Mouse (Mus musculus) lung, embryonic 14.5 days (tissue): ENCODE data around the gene Hoxb6. TPM values are rescaled to one million over a fixed set of nuclear protein-coding genes. Genes with fewer than 3 reads are reported as not detected.

Experiments
- ATAC-seq: fragments of 200-750 bp; cut with Nextera tagmentation; 2 replicates; pipeline ENCODE4 v1.8.0; 2017; ENCODE audit warnings: mild to moderate bottlenecking, moderate TSS enrichment, moderate library complexity; ENCODE audit not compliant: insufficient read depth
- DNase-seq: peaks from one replicate; pipeline ENCODE4 v3.0.0-alpha.2; 2015
- H3K27ac ChIP-seq: fragments of 300-500 bp; sonication (generic); 2 replicates; pipeline ENCODE4 v1.5.1; 2014; ENCODE audit warnings: low read depth, mild to moderate bottlenecking, moderate library complexity
- H3K27me3 ChIP-seq: fragments of 300-500 bp; sonication (generic); 2 replicates; pipeline ENCODE4 v1.6.1; 2014; ENCODE audit warnings: low read length, control low read depth; ENCODE audit not compliant: insufficient read depth
- H3K36me3 ChIP-seq: fragments of 300-500 bp; sonication (generic); 2 replicates; pipeline ENCODE4 v1.6.1; 2014; ENCODE audit warnings: control low read depth; ENCODE audit not compliant: insufficient read depth
- H3K4me1 ChIP-seq: fragments of 300-500 bp; sonication (generic); 2 replicates; pipeline ENCODE4 v1.6.1; 2014; ENCODE audit warnings: antibody characterized with exemption, control low read depth; ENCODE audit not compliant: insufficient read depth
- H3K4me2 ChIP-seq: fragments of 300-500 bp; sonication (generic); 2 replicates; pipeline ENCODE4 v1.6.1; 2014; ENCODE audit warnings: mild to moderate bottlenecking
- H3K4me3 ChIP-seq: fragments of 300-500 bp; sonication (generic); 2 replicates; pipeline ENCODE4 v1.5.1; 2014; ENCODE audit warnings: low read depth, low read length
- H3K9ac ChIP-seq: fragments of 300-500 bp; sonication (generic); 2 replicates; pipeline ENCODE4 v1.6.1; 2014
- H3K9me3 ChIP-seq: fragments of 300-500 bp; sonication (generic); 2 replicates; pipeline ENCODE4 v1.6.1; 2016; ENCODE audit warnings: low read depth, low read length, control low read depth
- CTCF ChIP-seq: IDR thresholded peaks from 2 replicates; pipeline ENCODE4 v1.5.1; 2016; ENCODE audit warnings: antibody characterized with exemption, low read depth
- WGBS: fragments of 180-500 bp; shearing (Covaris S2); extraction: QIAGEN DNeasy Blood & Tissue Kit; methylation state at CpG from one replicate; pipeline ENCODE4 v1.1.7; 2014; 5-methylcytosine and 5-hydroxymethylcytosine counted together
- polyA plus RNA-seq: library from polyadenylated mRNA; unstranded; fragments of >200 nt; fragmentation: Nextera tagmentation; extraction: Ambion mirVana; gene quantifications from 2 replicates; pipeline ENCODE4 v1.2.1, GENCODE M21; 2014

Gene Hoxb6
- polyA plus RNA-seq, 1 experiment from 2014 or later = 24.4 TPM

- Histone ChIP-seq H3K27me3 (peaks cover 99% of the 10 kb centered on the region), H3K27ac (no peak overlapping the region), H3K4me3 (no peak overlapping the region), H3K9me3 (no peaks in the 10 kb centered on the region), H3K4me1 (no peaks in the 10 kb centered on the region), H3K4me2 (no peak overlapping the region), H3K9ac (no peak overlapping the region), H3K36me3 (no peaks in the 10 kb centered on the region)
- WGBS = 1% methylated on average over 33 of the region's 33 CpGs
- ATAC-seq (no peak), DNase-seq (no peak)
- TF ChIP-seq CTCF = no peak
Observed at GRCm38 (mm10) chr11:96263636-96264389, 28.5 kb upstream of the Hoxb6 start.

GRCm38 (mm10) chr11:96264390-96265020 lies 27.8 kb upstream of the Hoxb6 start:
- Histone ChIP-seq H3K27ac (no peak overlapping the region), H3K4me2 (no peak overlapping the region), H3K36me3 (no peaks in the 10 kb centered on the region), H3K9me3 (no peaks in the 10 kb centered on the region), H3K9ac (no peak overlapping the region), H3K4me1 (no peaks in the 10 kb centered on the region), H3K4me3 (no peak overlapping the region), H3K27me3 (peaks cover 99% of the 10 kb centered on the region)
- 6% methylated on average over 8 of the region's 8 CpGs for WGBS
- ATAC-seq = no peak
- no peak for TF ChIP-seq CTCF
- no peak for DNase-seq

DNA sequence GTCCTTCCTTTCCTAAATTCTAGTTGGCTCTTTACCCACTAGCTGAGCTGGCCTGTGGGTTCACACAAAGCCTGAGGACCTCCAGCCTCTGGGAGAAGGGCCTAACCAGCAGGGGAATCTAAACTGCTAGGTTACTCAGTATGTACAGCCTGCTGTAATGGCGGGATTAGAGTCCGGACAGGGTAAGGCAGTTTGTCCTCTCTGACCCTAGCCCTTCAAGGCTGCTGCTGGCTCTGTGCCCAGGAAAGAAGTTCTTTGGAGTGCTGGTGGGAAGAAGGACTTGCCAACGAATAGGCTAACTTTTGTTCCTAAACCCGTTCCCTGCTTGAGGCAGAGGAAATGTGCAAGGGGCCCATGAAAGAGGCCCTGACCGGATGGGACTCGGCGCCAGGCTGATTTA lies 26.3 kb upstream of the Hoxb6 start:
- H3K27ac ChIP-seq = no peak overlapping the region
- no peak overlapping the region for H3K9ac ChIP-seq
- no peak overlapping the region for H3K4me3 ChIP-seq
- 3% methylated on average over 7 of the region's 7 CpGs for WGBS
- ATAC-seq = 0 out of 2 replicates have a peak, but pooled peaks have one; percentile 29
- H3K36me3 ChIP-seq = no peaks in the 10 kb centered on the region
- no peaks in the 10 kb centered on the region for H3K9me3 ChIP-seq
- no peak overlapping the region for H3K4me2 ChIP-seq
- no peak for TF ChIP-seq CTCF
- peaks cover 99% of the 10 kb centered on the region for H3K27me3 ChIP-seq
- H3K4me1 ChIP-seq = no peaks in the 10 kb centered on the region
- peak; percentile 63 for DNase-seq

GRCm38 (mm10) chr11:96267021-96267920 lies 25.0 kb upstream of the Hoxb6 start:
- DNase-seq (no peak), ATAC-seq (no peak)
- no peak for TF ChIP-seq CTCF
- Histone ChIP-seq H3K4me3 (no peak overlapping the region), H3K27ac (no peak overlapping the region), H3K4me1 (no peaks in the 10 kb centered on the region), H3K4me2 (no peak overlapping the region), H3K9me3 (no peaks in the 10 kb centered on the region), H3K9ac (no peak overlapping the region), H3K36me3 (no peaks in the 10 kb centered on the region), H3K27me3 (peaks cover 99% of the 10 kb centered on the region)
- 16% methylated on average over 7 of the region's 7 CpGs for WGBS

DNA sequence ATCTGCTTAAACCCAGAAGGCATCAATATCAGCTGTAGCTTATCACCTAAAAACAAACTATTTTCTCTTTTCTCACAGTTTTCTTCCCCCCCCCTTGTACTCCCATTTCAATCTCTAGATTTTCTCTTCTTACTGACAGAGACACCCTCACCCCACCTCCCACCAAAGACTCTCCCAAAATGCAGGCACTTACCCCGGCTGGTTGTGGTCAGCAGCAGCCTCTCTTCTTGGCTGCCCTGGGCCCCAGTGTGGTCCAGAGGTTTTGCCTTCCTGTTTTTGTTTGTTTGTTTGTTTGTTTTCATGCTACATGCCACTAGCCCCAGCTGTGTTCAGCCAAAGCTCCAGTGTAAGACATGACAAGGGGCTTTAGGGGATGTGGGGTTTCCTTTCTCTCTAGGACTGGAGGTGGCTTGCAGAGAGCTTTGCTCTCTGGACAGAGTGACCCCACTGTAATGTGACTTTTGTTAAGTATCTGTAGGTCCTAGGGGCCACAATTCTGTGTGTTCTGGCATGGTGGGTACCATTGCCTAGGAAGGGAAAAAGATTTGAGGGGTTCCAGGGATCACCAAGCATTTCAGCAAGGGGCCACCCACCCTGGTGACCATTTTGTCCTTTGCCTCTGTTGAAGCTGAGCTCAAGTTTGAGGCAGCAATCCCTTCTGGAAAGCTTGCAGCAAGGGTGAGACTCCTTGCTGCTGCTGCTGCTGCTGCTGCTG lies 24.1 kb upstream of the Hoxb6 start:
- 10% methylated on average over 1 of the region's 1 CpGs for WGBS
- H3K4me1 ChIP-seq = no peaks in the 10 kb centered on the region

DNA sequence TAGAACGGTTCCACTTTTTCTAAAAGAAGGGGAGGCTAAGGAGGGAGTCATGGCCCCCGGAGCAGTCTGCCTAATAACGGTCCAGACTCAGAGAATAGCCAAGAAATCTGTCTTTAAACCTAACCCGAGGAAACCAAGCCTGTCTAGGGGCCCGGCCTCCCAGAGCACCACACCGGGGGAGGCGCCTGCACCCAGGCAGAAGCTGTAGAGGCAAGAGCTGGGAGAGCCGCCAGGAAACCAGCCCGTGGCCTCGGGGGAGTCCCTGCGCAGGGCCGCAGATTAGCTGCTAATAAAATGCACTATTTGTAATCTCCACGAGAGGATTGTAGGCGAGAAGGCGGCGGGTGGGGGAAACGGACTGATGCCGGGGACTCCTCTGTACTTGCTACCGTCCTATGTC lies 22.4 kb upstream of the Hoxb6 start:
- Histone ChIP-seq H3K27ac (no peak overlapping the region), H3K36me3 (no peaks in the 10 kb centered on the region), H3K4me3 (no peak overlapping the region), H3K9ac (no peak overlapping the region), H3K27me3 (peaks cover 99% of the 10 kb centered on the region), H3K4me2 (no peak overlapping the region), H3K4me1 (no peaks in the 10 kb centered on the region), H3K9me3 (no peaks in the 10 kb centered on the region)
- no peak for TF ChIP-seq CTCF
- ATAC-seq (no peak), DNase-seq (peak; percentile 63)
- WGBS = under 1% methylated on average over 19 of the region's 19 CpGs

More for the DNA sequence above, 24.1 kb upstream of the Hoxb6 start:
- DNase-seq = no peak
- TF ChIP-seq CTCF = no peak
- no peak overlapping the region for H3K27ac ChIP-seq
- H3K9ac ChIP-seq = no peak overlapping the region
- H3K4me2 ChIP-seq = no peak overlapping the region
- ATAC-seq = no peak
- H3K4me3 ChIP-seq = no peak overlapping the region
- no peaks in the 10 kb centered on the region for H3K9me3 ChIP-seq
- H3K27me3 ChIP-seq = peaks cover 99% of the 10 kb centered on the region
- H3K36me3 ChIP-seq = no peaks in the 10 kb centered on the region
